Mouse (Mus musculus): ENCODE results near the gene Gm14419. TPM values are rescaled to one million over a fixed set of nuclear protein-coding genes. Genes with fewer than 3 reads are reported as not detected.

Gene Gm14419
- polyA plus RNA-seq (2012; rRNA removed; ENCODE audit: low replicate concordance), result 0.81 and 1.8 TPM in 2 replicates

GRCm38 (mm10) chr2:177000656-177001055 is at the start of gene Gm14419:
Gene Gm14419, plus strand, starts transcription at chr2:177000956.

Other genes starting within 250 kb of the Gm14419 start
- 1.5 and 5.6 TPM in 2 replicates for gene Gm14295, start 202.3 kb upstream of the Gm14419 start, polyA plus RNA-seq (2012; rRNA removed; ENCODE audit: low replicate concordance)
- gene Gm14408, start 169.8 kb upstream of the Gm14419 start, polyA plus RNA-seq (2012; rRNA removed; ENCODE audit: low replicate concordance), result not detected in 2 replicates
- 0.59 and 2.0 TPM in 2 replicates for gene Gm14296, start 73.1 kb upstream of the Gm14419 start, polyA plus RNA-seq (2012; rRNA removed; ENCODE audit: low replicate concordance)
- not detected in 2 replicates for gene Gm14401, start 73.4 kb downstream of the Gm14419 start, polyA plus RNA-seq (2012; rRNA removed; ENCODE audit: low replicate concordance)
- gene Gm14410, start 205.5 kb downstream of the Gm14419 start, polyA plus RNA-seq (2012; rRNA removed; ENCODE audit: low replicate concordance), result 1.2 and 6.3 TPM in 2 replicates